Mouse (Mus musculus): ENCODE measurements around the gene Adarb2. TPM values are rescaled to one million over a fixed set of nuclear protein-coding genes. Genes with fewer than 3 reads are reported as not detected.

Gene Adarb2
- total and polyA plus RNA-seq, 3 experiments: 0.42 to 0.57 TPM; not detected in 1

GRCm38 (mm10) chr13:8410353-8411318 lies 208.0 kb downstream of the Adarb2 start:
- no peaks in the 10 kb centered on the region for H3K36me3 ChIP-seq (ENCODE audit: control insufficient read depth in 1 of 2, insufficient read depth in 2 of 2, low read length in 2 of 2)
- no peak overlapping the region for H3K9ac ChIP-seq (ENCODE audit: control insufficient read depth, low read depth, low read length, poor library complexity, severe bottlenecking)
- H3K27ac ChIP-seq (ENCODE audit: control insufficient read depth, low read depth, low read length): no peak overlapping the region
- H3K9me3 ChIP-seq (replicated peaks; ENCODE audit: insufficient read depth, low read length): no peaks in the 10 kb centered on the region
- no peaks in the 10 kb centered on the region for H3K79me2 ChIP-seq (ENCODE audit: control insufficient read depth, insufficient read depth, low read length, poor library complexity)
- H3K4me3 ChIP-seq (ENCODE audit: control insufficient read depth in 1 of 2, insufficient read depth in 1 of 2, low read depth in 2 of 2, low read length in 2 of 2): no peak overlapping the region
- H3K4me1 ChIP-seq (ENCODE audit: control insufficient read depth in 1 of 2, insufficient read depth in 2 of 2, low read length in 2 of 2): no peaks in the 10 kb centered on the region
- no peaks in the 10 kb centered on the region for H3K27me3 ChIP-seq (ENCODE audit: control insufficient read depth in 1 of 2, insufficient read depth in 2 of 2, low read length in 2 of 2)
- DNase-seq (ENCODE audit: low read depth, low spot score): no peak
- TF ChIP-seq KAT2A (conservative IDR thresholded peaks at IDR 0.05; ENCODE audit: low read depth, low read length) (no peak), TAL1 (IDR thresholded peaks at IDR 0.05; ENCODE audit: low read length) (no peak), MEF2A (IDR thresholded peaks at IDR 0.05; ENCODE audit: extremely low read depth, insufficient replicate concordance, low read depth, low read length, poor library complexity, severe bottlenecking) (no peak), JUND (IDR thresholded peaks at IDR 0.05; ENCODE audit: low read depth, low read length) (no peak), POLR2A (IDR thresholded peaks at IDR 0.05; ENCODE audit: control insufficient read depth in 1 of 2, insufficient read depth in 1 of 2, low read depth in 1 of 2, low read length in 2 of 2, poor library complexity in 1 of 2) (no peak), ZC3H11A (IDR thresholded peaks at IDR 0.05; ENCODE audit: low read depth, low read length) (no peak), POLR2AphosphoS2 (IDR thresholded peaks at IDR 0.05; ENCODE audit: low read length) (no peak), CHD1 (IDR thresholded peaks at IDR 0.05; ENCODE audit: low read depth, low read length) (no peak), GATA1 (IDR thresholded peaks at IDR 0.05; ENCODE audit: low read depth, low read length) (no peak), MYC (IDR thresholded peaks at IDR 0.05; ENCODE audit: low read depth, low read length) (no peak), TBP (IDR thresholded peaks at IDR 0.05; ENCODE audit: low read depth, low read length) (no peak)

GRCm38 (mm10) chr13:8424019-8424719 lies 221.5 kb downstream of the Adarb2 start:
- H3K4me3 ChIP-seq (ENCODE audit: control insufficient read depth in 1 of 2, insufficient read depth in 1 of 2, low read depth in 2 of 2, low read length in 2 of 2): no peak overlapping the region
- H3K9ac ChIP-seq (ENCODE audit: control insufficient read depth, low read depth, low read length, poor library complexity, severe bottlenecking): no peak overlapping the region
- no peaks in the 10 kb centered on the region for H3K36me3 ChIP-seq (ENCODE audit: control insufficient read depth in 1 of 2, insufficient read depth in 2 of 2, low read length in 2 of 2)
- no peaks in the 10 kb centered on the region for H3K79me2 ChIP-seq (ENCODE audit: control insufficient read depth, insufficient read depth, low read length, poor library complexity)
- H3K27me3 ChIP-seq (ENCODE audit: control insufficient read depth in 1 of 2, insufficient read depth in 2 of 2, low read length in 2 of 2): no peaks in the 10 kb centered on the region; a peak in 1 of 4 replicates
- DNase-seq (ENCODE audit: low read depth, low spot score): no peak
- no peak overlapping the region for H3K27ac ChIP-seq (ENCODE audit: control insufficient read depth, low read depth, low read length)
- H3K4me1 ChIP-seq (ENCODE audit: control insufficient read depth in 1 of 2, insufficient read depth in 2 of 2, low read length in 2 of 2): no peaks in the 10 kb centered on the region
- no peaks in the 10 kb centered on the region for H3K9me3 ChIP-seq (replicated peaks; ENCODE audit: insufficient read depth, low read length)
- TF ChIP-seq MEF2A (IDR thresholded peaks at IDR 0.05; ENCODE audit: extremely low read depth, insufficient replicate concordance, low read depth, low read length, poor library complexity, severe bottlenecking) (no peak), RAD21 (IDR thresholded peaks at IDR 0.05; ENCODE audit: low read depth, low read length) (no peak), ETS1 (IDR thresholded peaks at IDR 0.05; ENCODE audit: low read depth, low read length) (no peak)
